Mouse (Mus musculus): ENCODE data around the gene Ttc17. TPM values are rescaled to one million over a fixed set of nuclear protein-coding genes. Genes with fewer than 3 reads are reported as not detected.

Gene Ttc17
- polyA plus RNA-seq, 1 experiment = 7.7 TPM

GRCm38 (mm10) chr2:94264631-94265098 lies 141.8 kb downstream of the Ttc17 start:
- H3ac ChIP-seq (ENCODE audit: control insufficient read depth, insufficient read length, low read depth) = peak overlapping the region; percentile 19
- no peaks in the 10 kb centered on the region for H3K79me3 ChIP-seq (ENCODE audit: low read depth)
- no peaks in the 10 kb centered on the region for H3K36me3 ChIP-seq (ENCODE audit: control insufficient read depth, insufficient read depth)
- H3K79me2 ChIP-seq (ENCODE audit: control insufficient read depth, insufficient read depth) = no peaks in the 10 kb centered on the region
- TF ChIP-seq CTCF (IDR thresholded peaks at IDR 0.05; ENCODE audit: control insufficient read depth, insufficient read depth, insufficient read length) (no peak), MYOD1 (IDR thresholded peaks at IDR 0.05; ENCODE audit: control insufficient read depth, insufficient read length, low read depth) (no peak), USF1 (IDR thresholded peaks at IDR 0.05; ENCODE audit: low read depth) (no peak), CEBPB (IDR thresholded peaks at IDR 0.05; ENCODE audit: low read depth) (no peak), FOSL1 (IDR thresholded peaks at IDR 0.05; ENCODE audit: insufficient read depth, low read length, poor library complexity, severe bottlenecking) (no peak), MYOG (IDR thresholded peaks at IDR 0.05; ENCODE audit: control insufficient read depth, extremely low read depth, insufficient read length) (no peak), MAX (IDR thresholded peaks at IDR 0.05) (no peak)
- H3K4me3 ChIP-seq (ENCODE audit: insufficient read depth, poor library complexity, severe bottlenecking) = no peak overlapping the region
- H3K27me3 ChIP-seq (ENCODE audit: control insufficient read depth, insufficient read depth, insufficient read length) = peaks cover 4% of the 10 kb centered on the region

- peaks cover 4% of the 10 kb centered on the region for H3K27me3 ChIP-seq (ENCODE audit: control insufficient read depth, insufficient read depth, insufficient read length)
- TF ChIP-seq CTCF (IDR thresholded peaks at IDR 0.05; ENCODE audit: control insufficient read depth, insufficient read depth, insufficient read length) (no peak), MYOD1 (IDR thresholded peaks at IDR 0.05; ENCODE audit: control insufficient read depth, insufficient read length, low read depth) (no peak), MAX (IDR thresholded peaks at IDR 0.05) (no peak), USF1 (IDR thresholded peaks at IDR 0.05; ENCODE audit: low read depth) (no peak), MYOG (IDR thresholded peaks at IDR 0.05; ENCODE audit: control insufficient read depth, extremely low read depth, insufficient read length) (no peak)
- H3K79me3 ChIP-seq (ENCODE audit: low read depth) = no peaks in the 10 kb centered on the region
- no peaks in the 10 kb centered on the region for H3K36me3 ChIP-seq (ENCODE audit: control insufficient read depth, insufficient read depth)
- H3K79me2 ChIP-seq (ENCODE audit: control insufficient read depth, insufficient read depth) = no peaks in the 10 kb centered on the region
- no peak overlapping the region for H3ac ChIP-seq (ENCODE audit: control insufficient read depth, insufficient read length, low read depth)
- H3K4me3 ChIP-seq (ENCODE audit: insufficient read depth, poor library complexity, severe bottlenecking) = no peak overlapping the region
Measured at GRCm38 (mm10) chr2:94264006-94264405, 142.5 kb downstream of the Ttc17 start.

- TF ChIP-seq MAX (IDR thresholded peaks at IDR 0.05) = no peak
- no peak for TF ChIP-seq MYOG (IDR thresholded peaks at IDR 0.05; ENCODE audit: control insufficient read depth, extremely low read depth, insufficient read length)
- no peak for TF ChIP-seq CTCF (IDR thresholded peaks at IDR 0.05; ENCODE audit: control insufficient read depth, insufficient read depth, insufficient read length)
- no peak for TF ChIP-seq CEBPB (IDR thresholded peaks at IDR 0.05; ENCODE audit: low read depth)
- no peak for TF ChIP-seq MYOD1 (IDR thresholded peaks at IDR 0.05; ENCODE audit: control insufficient read depth, insufficient read length, low read depth)
- no peak for TF ChIP-seq USF1 (IDR thresholded peaks at IDR 0.05; ENCODE audit: low read depth)
- no peak for TF ChIP-seq FOSL1 (IDR thresholded peaks at IDR 0.05; ENCODE audit: insufficient read depth, low read length, poor library complexity, severe bottlenecking)
- H3K27me3 ChIP-seq (ENCODE audit: control insufficient read depth, insufficient read depth, insufficient read length) = peaks cover 4% of the 10 kb centered on the region
- no peak overlapping the region for H3ac ChIP-seq (ENCODE audit: control insufficient read depth, insufficient read length, low read depth)
- H3K79me3 ChIP-seq (ENCODE audit: low read depth) = no peaks in the 10 kb centered on the region
- H3K4me3 ChIP-seq (ENCODE audit: insufficient read depth, poor library complexity, severe bottlenecking) = no peak overlapping the region
- H3K36me3 ChIP-seq (ENCODE audit: control insufficient read depth, insufficient read depth) = no peaks in the 10 kb centered on the region
- H3K79me2 ChIP-seq (ENCODE audit: control insufficient read depth, insufficient read depth) = no peaks in the 10 kb centered on the region
Measured at GRCm38 (mm10) chr2:94263530-94263937, 143.0 kb downstream of the Ttc17 start.

GRCm38 (mm10) chr2:94262917-94263529 lies 143.5 kb downstream of the Ttc17 start:
- no peak overlapping the region for H3K4me3 ChIP-seq (ENCODE audit: insufficient read depth, poor library complexity, severe bottlenecking)

GRCm38 (mm10) chr2:94254102-94254501 lies 152.4 kb downstream of the Ttc17 start:
- Histone ChIP-seq H3K79me3 (ENCODE audit: low read depth) (no peaks in the 10 kb centered on the region), H3K27me3 (ENCODE audit: control insufficient read depth, insufficient read depth, insufficient read length) (peaks cover 1% of the 10 kb centered on the region), H3K4me3 (ENCODE audit: insufficient read depth, poor library complexity, severe bottlenecking) (no peak overlapping the region), H3K36me3 (ENCODE audit: control insufficient read depth, insufficient read depth) (no peaks in the 10 kb centered on the region), H3K79me2 (ENCODE audit: control insufficient read depth, insufficient read depth) (no peaks in the 10 kb centered on the region), H3ac (ENCODE audit: control insufficient read depth, insufficient read length, low read depth) (no peak overlapping the region)
- TF ChIP-seq MYOD1 (IDR thresholded peaks at IDR 0.05; ENCODE audit: control insufficient read depth, insufficient read length, low read depth) (no peak), MYOG (IDR thresholded peaks at IDR 0.05; ENCODE audit: control insufficient read depth, extremely low read depth, insufficient read length) (no peak), MAX (IDR thresholded peaks at IDR 0.05) (no peak), FOSL1 (IDR thresholded peaks at IDR 0.05; ENCODE audit: insufficient read depth, low read length, poor library complexity, severe bottlenecking) (no peak)

More at GRCm38 (mm10) chr2:94262917-94263529, 143.5 kb downstream of the Ttc17 start:
- no peaks in the 10 kb centered on the region for H3K36me3 ChIP-seq (ENCODE audit: control insufficient read depth, insufficient read depth)
- peaks cover 4% of the 10 kb centered on the region for H3K27me3 ChIP-seq (ENCODE audit: control insufficient read depth, insufficient read depth, insufficient read length)
- no peaks in the 10 kb centered on the region for H3K79me2 ChIP-seq (ENCODE audit: control insufficient read depth, insufficient read depth)
- H3ac ChIP-seq (ENCODE audit: control insufficient read depth, insufficient read length, low read depth) = no peak overlapping the region
- no peaks in the 10 kb centered on the region for H3K79me3 ChIP-seq (ENCODE audit: low read depth)
- TF ChIP-seq CTCF (IDR thresholded peaks at IDR 0.05; ENCODE audit: control insufficient read depth, insufficient read depth, insufficient read length) (no peak), MAX (IDR thresholded peaks at IDR 0.05) (no peak), FOSL1 (IDR thresholded peaks at IDR 0.05; ENCODE audit: insufficient read depth, low read length, poor library complexity, severe bottlenecking) (no peak), USF1 (IDR thresholded peaks at IDR 0.05; ENCODE audit: low read depth) (no peak), MYOG (IDR thresholded peaks at IDR 0.05; ENCODE audit: control insufficient read depth, extremely low read depth, insufficient read length) (no peak), CEBPB (IDR thresholded peaks at IDR 0.05; ENCODE audit: low read depth) (no peak), MYOD1 (IDR thresholded peaks at IDR 0.05; ENCODE audit: control insufficient read depth, insufficient read length, low read depth) (no peak)

Small RNA genes lying within 50 kb of the gene (microRNA-seq; reads per million reads assigned to microRNA genes)
- 0.16 reads per million for gene Mir670 (ENCODE audit: borderline microRNAs expressed)

Other genes with a start within 250 kb of the Ttc17 start
- gene Hsd17b12, start 248.7 kb downstream of the Ttc17 start, polyA plus RNA-seq (2012; fragmentation: generic; extraction: Trizol) = 97.4 TPM
- gene Api5, start 31.4 kb upstream of the Ttc17 start, polyA plus RNA-seq (2012; fragmentation: generic; extraction: Trizol) = 34.8 TPM

All from C2C12 (cell line).